Mouse (Mus musculus) B cell, adult 2 months (primary cell): ENCODE measurements around the gene Rpsa.

Experiments used
- DNase-seq, 2 experiments: peaks; one replicate each; pipeline ENCODE4 v3.0.0; 2022

Rpsa gene

DNA sequence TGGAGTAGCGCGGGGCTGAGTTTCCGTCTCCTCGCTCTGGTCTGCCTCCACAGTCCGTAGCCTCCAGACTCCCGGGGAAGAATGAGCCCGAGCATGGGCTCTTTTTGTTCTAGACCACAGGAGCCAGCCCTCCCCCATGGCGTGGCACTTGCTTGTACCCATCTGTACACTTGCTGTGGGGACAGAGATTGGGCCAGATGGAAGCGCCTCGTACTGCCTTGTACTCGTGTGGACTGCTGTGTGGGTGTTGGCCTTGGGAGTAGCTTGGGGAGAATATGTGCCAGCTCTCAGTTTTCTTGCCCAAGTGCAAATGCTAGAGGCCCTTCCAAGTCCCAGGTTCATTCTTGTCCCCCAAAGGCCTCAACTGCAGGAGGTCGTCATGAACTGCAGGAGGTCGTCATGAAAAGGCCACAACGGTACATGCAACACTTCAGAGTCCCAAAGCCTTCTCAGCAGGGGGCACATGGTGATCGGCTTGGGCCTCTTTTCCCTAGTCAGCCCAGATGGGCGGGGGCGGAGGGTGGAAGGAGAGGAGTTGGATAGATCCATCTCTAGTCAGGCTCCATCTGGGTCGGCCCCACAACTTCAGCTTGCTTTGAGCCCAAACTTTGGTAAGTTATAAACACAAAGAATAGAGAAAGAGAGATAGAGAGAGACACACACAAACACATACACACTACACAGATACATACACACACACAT lies 47.1 kb downstream of the Rpsa start:
- DNase-seq, result no peak

DNA sequence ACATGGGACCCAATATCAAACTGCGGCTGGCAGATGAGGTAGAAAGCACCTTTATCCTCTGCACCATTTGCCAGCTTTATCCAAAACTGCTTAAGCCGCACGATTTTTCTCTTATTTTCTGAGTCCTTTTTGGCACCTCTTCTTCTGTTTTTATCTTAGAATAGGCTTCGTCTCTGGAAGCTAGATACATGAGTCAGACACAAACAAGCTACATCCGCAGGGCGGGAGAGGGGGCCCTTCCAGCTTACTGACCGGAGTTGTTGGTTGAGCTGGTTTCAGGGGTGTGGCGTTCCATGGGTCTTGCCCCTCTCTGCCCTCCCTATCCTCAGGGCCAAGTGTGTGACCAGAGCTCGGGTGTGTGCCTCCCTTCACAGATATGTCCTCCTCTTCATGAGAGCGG lies 51.3 kb downstream of the Rpsa start:
- DNase-seq, result no peak
